Mouse (Mus musculus) limb, embryonic 14.5 days (tissue): ENCODE data around the gene Cryab. TPM values are rescaled to one million over a fixed set of nuclear protein-coding genes. Genes with fewer than 3 reads are reported as not detected.
A peak's percentile ranks its signal among the peaks of the same experiment; 100 is the strongest.

Source experiments
- ATAC-seq: fragments of 200-750 bp; cut with Nextera tagmentation; 2 replicates; pipeline ENCODE4 v1.8.0; 2017; ENCODE audit warnings: low read depth, moderate number of reproducible peaks, moderate TSS enrichment; ENCODE audit not compliant: low FRiP score
- DNase-seq: peaks from one replicate; pipeline ENCODE4 v3.0.0-alpha.2; 2015; ENCODE audit warnings: low spot score
- H3K27ac ChIP-seq: fragments of 300-500 bp; sonication (generic); replicated peaks from 2 replicates; pipeline ENCODE4 v1.5.1; 2014; ENCODE audit warnings: low read depth, mild to moderate bottlenecking, low read length, moderate library complexity, mixed read lengths
- H3K27me3 ChIP-seq: fragments of 300-500 bp; sonication (generic); 2 replicates; pipeline ENCODE4 v1.6.1; 2014; ENCODE audit warnings: low read length, mixed read lengths; ENCODE audit not compliant: control insufficient read depth, insufficient read depth
- H3K36me3 ChIP-seq: fragments of 300-500 bp; sonication (generic); 2 replicates; pipeline ENCODE4 v1.6.1; 2014; ENCODE audit warnings: mild to moderate bottlenecking, low read length, moderate library complexity, mixed read lengths; ENCODE audit not compliant: control insufficient read depth, insufficient read depth
- H3K4me1 ChIP-seq: fragments of 300-500 bp; sonication (generic); 2 replicates; pipeline ENCODE4 v1.6.1; 2014; ENCODE audit warnings: antibody characterized with exemption, low read length, mixed read lengths; ENCODE audit not compliant: control insufficient read depth, insufficient read depth
- H3K4me2 ChIP-seq: fragments of 300-500 bp; sonication (generic); replicated peaks from 2 replicates; pipeline ENCODE4 v1.6.1; 2014; ENCODE audit warnings: low read depth, mild to moderate bottlenecking, low read length, moderate library complexity; ENCODE audit not compliant: severe bottlenecking
- H3K4me3 ChIP-seq: fragments of 300-500 bp; sonication (generic); replicated peaks from 2 replicates; pipeline ENCODE4 v1.5.1; 2014; ENCODE audit warnings: low read length
- H3K9ac ChIP-seq: fragments of 300-500 bp; sonication (generic); 2 replicates; pipeline ENCODE4 v1.6.1; 2014; ENCODE audit warnings: mild to moderate bottlenecking, low read depth, low read length, moderate library complexity; ENCODE audit not compliant: severe bottlenecking
- H3K9me3 ChIP-seq: fragments of 300-500 bp; sonication (generic); 2 replicates; pipeline ENCODE4 v1.6.1; 2016; ENCODE audit warnings: low read length; ENCODE audit not compliant: control insufficient read depth
- POLR2A ChIP-seq: fragments of 200-500 bp; IDR thresholded peaks from 2 replicates; pipeline ENCODE4 v1.8.0; 2012; ENCODE audit warnings: inconsistent platforms, mild to moderate bottlenecking, moderate library complexity, borderline replicate concordance; ENCODE audit not compliant: insufficient read depth, insufficient read length; ENCODE audit errors: extremely low read depth
- WGBS: fragments of 180-500 bp; shearing (Covaris S2); extraction: QIAGEN DNeasy Blood & Tissue Kit; methylation state at CpG from one replicate; pipeline ENCODE4 v1.1.7; 2014; 5-methylcytosine and 5-hydroxymethylcytosine counted together
- polyA plus RNA-seq, 2 experiments: library from polyadenylated mRNA; depleted of rRNA in 1 of 2; stranded (reverse) in 1 of 2; unstranded in 1 of 2; fragments of >200 nt; fragmentation: Nextera tagmentation in 1 of 2; extraction: Ambion mirVana in 1 of 2; gene quantifications; 2 replicates each; pipeline versions ENCODE4 v1.2.1 to v1.2.3; 2012 to 2014

Gene Cryab
- polyA plus RNA-seq, 2 experiments: 80.7 to 117 TPM

GRCm38 (mm10) chr9:50745806-50746205 lies 5.3 kb upstream of the Cryab start:
- ATAC-seq (no peak), DNase-seq (no peak)
- Histone ChIP-seq H3K9ac (0 out of 2 replicates have a peak overlapping the region, but pooled peaks have one; percentile 45), H3K27ac (no peak overlapping the region), H3K27me3 (peaks cover 3% of the 10 kb centered on the region; the same call in 1 of the 2 replicates), H3K9me3 (no peaks in the 10 kb centered on the region), H3K36me3 (no peaks in the 10 kb centered on the region), H3K4me3 (peak overlapping the region; percentile 32), H3K4me1 (peaks cover 6% of the 10 kb centered on the region), H3K4me2 (peak overlapping the region; percentile 54)
- no peak for TF ChIP-seq POLR2A
- WGBS: 14% methylated on average over 7 of the region's 7 CpGs

GRCm38 (mm10) chr9:50746214-50746677 lies 4.9 kb upstream of the Cryab start, which contains the start of gene 2310030G06Rik:
2310030G06Rik (minus strand) TSS chr9:50746536.
- ATAC-seq: peak; percentile 26; the same call in 1 of the 2 replicates
- peak within 1 kb of the TSS; percentile 45; the same call in 1 of the 2 replicates for H3K9ac ChIP-seq
- peak within 1 kb of the TSS; percentile 32 for H3K4me3 ChIP-seq
- H3K27ac ChIP-seq: no peak within 1 kb of the TSS
- peak within 1 kb of the TSS; percentile 54 for H3K4me2 ChIP-seq
- H3K4me1 ChIP-seq: peaks cover 6% of the 10 kb centered on the region
- H3K9me3 ChIP-seq: no peaks in the 10 kb centered on the region
- 1% methylated on average over 19 of the region's 19 CpGs for WGBS
- peaks cover 3% of the 10 kb centered on the region; the same call in 1 of the 2 replicates for H3K27me3 ChIP-seq
- peak; percentile 21 for DNase-seq
- TF ChIP-seq POLR2A: no peak
- no peaks in the 10 kb centered on the region for H3K36me3 ChIP-seq

DNA sequence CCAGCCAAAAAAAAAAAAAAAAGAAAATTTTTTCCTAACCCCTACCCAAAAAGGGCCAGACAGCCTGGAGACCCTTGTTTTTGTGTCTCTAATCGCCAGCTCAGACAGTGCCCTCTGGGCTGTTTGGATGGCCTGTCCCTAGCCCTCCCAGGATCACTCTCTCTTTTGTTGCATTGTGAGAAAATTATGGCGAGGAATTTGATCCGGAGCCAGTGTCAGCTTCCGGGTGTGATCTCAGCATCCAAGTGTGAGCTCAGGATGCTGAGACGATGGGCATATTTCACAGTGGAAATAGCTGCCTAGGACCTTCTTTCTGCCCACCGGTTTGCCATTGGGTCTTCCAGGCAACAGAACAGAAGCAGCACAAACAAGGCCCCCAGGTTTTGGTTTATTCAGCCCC lies 419 bp upstream of the Cryab start:
- Histone ChIP-seq H3K4me2 (no peak overlapping the region), H3K9ac (no peak overlapping the region)
- 71% methylated on average over 6 of the region's 6 CpGs for whole genome bisulfite sequencing

DNA sequence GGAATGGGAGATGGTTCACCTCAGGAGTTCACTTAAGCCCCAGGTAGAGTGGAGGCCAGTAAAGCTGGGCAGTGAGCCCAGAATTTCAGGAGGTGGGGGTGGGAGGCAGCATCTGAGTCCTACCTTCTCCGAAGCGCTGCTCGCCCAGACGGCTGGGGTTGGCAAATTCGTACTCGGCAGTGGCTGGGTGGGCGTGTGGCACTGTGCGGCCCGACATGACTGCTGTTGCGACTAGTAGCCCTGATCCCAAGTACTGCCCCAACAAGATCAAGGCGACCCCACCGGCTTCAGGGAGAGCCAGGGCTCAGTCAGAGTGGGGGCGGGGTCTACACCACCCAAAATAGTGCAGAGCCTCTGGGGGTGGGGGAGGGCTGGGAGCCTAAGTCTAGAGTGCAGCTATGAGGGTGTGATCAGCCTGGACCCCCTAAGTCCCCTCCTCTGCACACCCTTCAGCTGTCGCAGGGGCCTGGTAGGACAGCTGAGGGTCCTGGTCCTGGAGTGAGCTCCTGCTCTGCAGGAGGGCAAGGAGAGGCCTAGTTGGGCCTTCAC lies 1.0 kb downstream of the Cryab start, which contains the start of gene Hspb2:
Hspb2 (minus strand) TSS at position 301 of the 549 bp plus-strand sequence.
- DNase-seq: peak; percentile 40
- peak within 1 kb of the TSS; percentile 13; the same call in 1 of the 2 replicates for H3K4me3 ChIP-seq
- TF ChIP-seq POLR2A: no peak
- peaks cover 3% of the 10 kb centered on the region; the same call in 1 of the 2 replicates for H3K27me3 ChIP-seq
- no peaks in the 10 kb centered on the region for H3K9me3 ChIP-seq
- no peaks in the 10 kb centered on the region for H3K36me3 ChIP-seq
- peaks cover 10% of the 10 kb centered on the region for H3K4me1 ChIP-seq
- H3K4me2 ChIP-seq: peak within 1 kb of the TSS; percentile 15; the same call in 1 of the 2 replicates
- peak; percentile 84 for ATAC-seq
- peak within 1 kb of the TSS; percentile 40 for H3K9ac ChIP-seq
- H3K27ac ChIP-seq: peak within 1 kb of the TSS; percentile 48; the same call in 1 of the 2 replicates
- WGBS: 54% methylated on average over 13 of the region's 14 CpGs

More for the DNA sequence above, 419 bp upstream of the Cryab start:
- Histone ChIP-seq H3K36me3 (no peaks in the 10 kb centered on the region), H3K4me3 (no peak overlapping the region), H3K4me1 (peaks cover 17% of the 10 kb centered on the region), H3K27ac (no peak overlapping the region), H3K9me3 (no peaks in the 10 kb centered on the region), H3K27me3 (peaks cover 3% of the 10 kb centered on the region; the same call in 1 of the 2 replicates)
- ATAC-seq (no peak), DNase-seq (no peak)
- no peak for TF ChIP-seq POLR2A

- Histone ChIP-seq H3K4me1 (peaks cover 10% of the 10 kb centered on the region), H3K36me3 (no peaks in the 10 kb centered on the region), H3K27me3 (no peaks in the 10 kb centered on the region), H3K9me3 (no peaks in the 10 kb centered on the region), H3K9ac (no peak overlapping the region), H3K4me3 (0 out of 2 replicates have a peak overlapping the region, but pooled peaks have one; percentile 3), H3K27ac (no peak overlapping the region), H3K4me2 (no peak overlapping the region)
- DNase-seq (peak; percentile 63), ATAC-seq (peak; percentile 75)
- TF ChIP-seq POLR2A: no peak
- 68% methylated on average over 17 of the region's 17 CpGs for WGBS
These were observed 1.9 kb downstream of the Cryab start for GRCm38 (mm10) chr9:50752784-50753615.
